Mouse (Mus musculus): ENCODE measurements around the gene Gm10408. TPM values are rescaled to one million over a fixed set of nuclear protein-coding genes. Genes with fewer than 3 reads are reported as not detected.
"Not testable (repeated sequence)": the region's sequence is repeated elsewhere in the genome, so short reads cannot be mapped to it uniquely, and the experiment has no call there.

Gene Gm10408
- polyA plus RNA-seq (2015; fragmentation: Nextera tagmentation; extraction: Ambion mirVana) = not detected in 2 replicates

GRCm38 (mm10) chr14:3449079-3449478, at the start of gene Gm10408:
Gene Gm10408, plus strand, starts transcription at chr14:3449379.
- H3K4me3 ChIP-seq (replicated peaks); ATAC-seq (ENCODE audit: insufficient read depth, low FRiP score, low read depth); H3K27me3 ChIP-seq (replicated peaks); H3K36me3 ChIP-seq; H3K9ac ChIP-seq; H3K27ac ChIP-seq; H3K9me3 ChIP-seq; H3K4me1 ChIP-seq; H3K4me2 ChIP-seq: not testable (repeated sequence)
- no CpG with 5 or more reads among the region's 3 CpGs for WGBS

GRCm38 (mm10) chr14:3412314-3412713, 36.9 kb upstream of the Gm10408 start, which contains the start of gene Gm10409:
Gene Gm10409, plus strand, starts transcription at chr14:3412614.
- H3K27me3 ChIP-seq (replicated peaks); H3K9ac ChIP-seq; ATAC-seq (ENCODE audit: insufficient read depth, low FRiP score, low read depth); H3K36me3 ChIP-seq; H3K9me3 ChIP-seq; H3K4me3 ChIP-seq (replicated peaks); H3K4me1 ChIP-seq; H3K4me2 ChIP-seq; H3K27ac ChIP-seq: not testable (repeated sequence)
- no CpG with 5 or more reads among the region's 32 CpGs for WGBS

- not testable (repeated sequence) for H3K36me3 ChIP-seq; H3K9me3 ChIP-seq; H3K4me1 ChIP-seq; H3K4me2 ChIP-seq; H3K27ac ChIP-seq; H3K9ac ChIP-seq; H3K4me3 ChIP-seq (replicated peaks); ATAC-seq (ENCODE audit: insufficient read depth, low FRiP score, low read depth); H3K27me3 ChIP-seq (replicated peaks)
- no CpG with 5 or more reads among the region's 2 CpGs for WGBS
Measured at GRCm38 (mm10) chr14:3427803-3428202, 21.4 kb upstream of the Gm10408 start, which contains the start of gene Gm3005. Gene Gm3005, plus strand, starts transcription at chr14:3428103.

Other genes with a start within 250 kb of the Gm10408 start
- gene D830030K20Rik, start 240.9 kb upstream of the Gm10408 start, polyA plus RNA-seq (2015; fragmentation: Nextera tagmentation; extraction: Ambion mirVana) = 5.2 and 5.7 TPM in 2 replicates
- gene Gm2956, start 116.8 kb upstream of the Gm10408 start, polyA plus RNA-seq (2015; fragmentation: Nextera tagmentation; extraction: Ambion mirVana) = not detected in 2 replicates
- not detected in 2 replicates for gene Gm10413, start 54.3 kb upstream of the Gm10408 start, polyA plus RNA-seq (2015; fragmentation: Nextera tagmentation; extraction: Ambion mirVana)
- 0.62 and 0.64 TPM in 2 replicates for gene Gm10409, start 36.8 kb upstream of the Gm10408 start, polyA plus RNA-seq (2015; fragmentation: Nextera tagmentation; extraction: Ambion mirVana)
- gene Gm3005, start 21.3 kb upstream of the Gm10408 start, polyA plus RNA-seq (2015; fragmentation: Nextera tagmentation; extraction: Ambion mirVana) = 0.35 and 0.40 TPM in 2 replicates
- gene Gm3012, start 185.1 kb downstream of the Gm10408 start, polyA plus RNA-seq (2015; fragmentation: Nextera tagmentation; extraction: Ambion mirVana) = not detected in 2 replicates
- 0.62 and 0.64 TPM in 2 replicates for gene Gm3020, start 202.7 kb downstream of the Gm10408 start, polyA plus RNA-seq (2015; fragmentation: Nextera tagmentation; extraction: Ambion mirVana)
- not detected in 2 replicates for gene Gm3043, start 239.4 kb downstream of the Gm10408 start, polyA plus RNA-seq (2015; fragmentation: Nextera tagmentation; extraction: Ambion mirVana)

Measured in stomach, embryonic 15.5 days (tissue).